Mouse (Mus musculus): ENCODE results near the gene 1110051M20Rik. TPM values are rescaled to one million over a fixed set of nuclear protein-coding genes. Genes with fewer than 3 reads are reported as not detected.
A peak's percentile ranks its signal among the peaks of the same experiment; 100 is the strongest.

Gene 1110051M20Rik
- polyA plus RNA-seq, 1 experiment: 4.4 TPM

GRCm38 (mm10) chr2:91462681-91463080 is 18.2 kb upstream of the 1110051M20Rik start:
- no peak overlapping the region for H3K27ac ChIP-seq (replicated peaks; ENCODE audit: low read depth, low read length)

GRCm38 (mm10) chr2:91462196-91462595 is 17.7 kb upstream of the 1110051M20Rik start:
- H3K4me1 ChIP-seq (ENCODE audit: control insufficient read depth, insufficient read depth, insufficient read length, low read length): no peaks in the 10 kb centered on the region
- no peak overlapping the region for H3K4me3 ChIP-seq (ENCODE audit: insufficient read depth, low read depth, low read length)
- no peak overlapping the region for H3K27ac ChIP-seq (replicated peaks; ENCODE audit: low read depth, low read length)

More at GRCm38 (mm10) chr2:91462681-91463080, 18.2 kb upstream of the 1110051M20Rik start:
- H3K4me3 ChIP-seq (ENCODE audit: insufficient read depth, low read depth, low read length): no peak overlapping the region
- H3K4me1 ChIP-seq (ENCODE audit: control insufficient read depth, insufficient read depth, insufficient read length, low read length): no peaks in the 10 kb centered on the region

- Histone ChIP-seq H3K4me1 (ENCODE audit: control insufficient read depth, insufficient read depth, insufficient read length, low read length) (no peaks in the 10 kb centered on the region), H3K27ac (replicated peaks; ENCODE audit: low read depth, low read length) (no peak overlapping the region), H3K4me3 (ENCODE audit: insufficient read depth, low read depth, low read length) (no peak overlapping the region)
Observed at GRCm38 (mm10) chr2:91461341-91461740, 16.8 kb upstream of the 1110051M20Rik start.

- Histone ChIP-seq H3K4me3 (ENCODE audit: insufficient read depth, low read depth, low read length) (no peak overlapping the region), H3K27ac (replicated peaks; ENCODE audit: low read depth, low read length) (no peak overlapping the region), H3K4me1 (ENCODE audit: control insufficient read depth, insufficient read depth, insufficient read length, low read length) (no peaks in the 10 kb centered on the region)
Observed at GRCm38 (mm10) chr2:91460771-91461170, 16.3 kb upstream of the 1110051M20Rik start.

- no peak overlapping the region for H3K27ac ChIP-seq (replicated peaks; ENCODE audit: low read depth, low read length)
- H3K4me1 ChIP-seq (ENCODE audit: control insufficient read depth, insufficient read depth, insufficient read length, low read length): no peaks in the 10 kb centered on the region
- no peak overlapping the region for H3K4me3 ChIP-seq (ENCODE audit: insufficient read depth, low read depth, low read length)
Observed at GRCm38 (mm10) chr2:91460076-91460475, 15.6 kb upstream of the 1110051M20Rik start.

GRCm38 (mm10) chr2:91458673-91459391 is 14.3 kb upstream of the 1110051M20Rik start:
- no peak overlapping the region for H3K27ac ChIP-seq (replicated peaks; ENCODE audit: low read depth, low read length)
- H3K4me1 ChIP-seq (ENCODE audit: control insufficient read depth, insufficient read depth, insufficient read length, low read length): no peaks in the 10 kb centered on the region

GRCm38 (mm10) chr2:91458252-91458672 is 13.8 kb upstream of the 1110051M20Rik start:
- no peak overlapping the region for H3K27ac ChIP-seq (replicated peaks; ENCODE audit: low read depth, low read length)
- H3K4me3 ChIP-seq (ENCODE audit: insufficient read depth, low read depth, low read length): peak overlapping the region; percentile 66
- H3K4me1 ChIP-seq (ENCODE audit: control insufficient read depth, insufficient read depth, insufficient read length, low read length): no peaks in the 10 kb centered on the region

More at GRCm38 (mm10) chr2:91458673-91459391, 14.3 kb upstream of the 1110051M20Rik start:
- peak overlapping the region; percentile 66 for H3K4me3 ChIP-seq (ENCODE audit: insufficient read depth, low read depth, low read length)

- H3K4me3 ChIP-seq (ENCODE audit: insufficient read depth, low read depth, low read length): peak overlapping the region; percentile 66
- H3K4me1 ChIP-seq (ENCODE audit: control insufficient read depth, insufficient read depth, insufficient read length, low read length): no peaks in the 10 kb centered on the region
- H3K27ac ChIP-seq (replicated peaks; ENCODE audit: low read depth, low read length): no peak overlapping the region
Observed at GRCm38 (mm10) chr2:91457656-91458251, 13.2 kb upstream of the 1110051M20Rik start.

GRCm38 (mm10) chr2:91457259-91457655 is 12.8 kb upstream of the 1110051M20Rik start, which contains the start of gene Lrp4:
Gene Lrp4 (plus strand): TSS chr2:91457511.
- Histone ChIP-seq H3K4me3 (ENCODE audit: insufficient read depth, low read depth, low read length) (peak within 1 kb of the TSS; percentile 66), H3K4me1 (ENCODE audit: control insufficient read depth, insufficient read depth, insufficient read length, low read length) (no peaks in the 10 kb centered on the region), H3K27ac (replicated peaks; ENCODE audit: low read depth, low read length) (no peak within 1 kb of the TSS)

- no peaks in the 10 kb centered on the region for H3K4me1 ChIP-seq (ENCODE audit: control insufficient read depth, insufficient read depth, insufficient read length, low read length)
- no peak overlapping the region for H3K27ac ChIP-seq (replicated peaks; ENCODE audit: low read depth, low read length)
- no peak overlapping the region; the same call in 1 of the 2 replicates for H3K4me3 ChIP-seq (ENCODE audit: insufficient read depth, low read depth, low read length)
Observed at GRCm38 (mm10) chr2:91456491-91457100, 12.1 kb upstream of the 1110051M20Rik start.

GRCm38 (mm10) chr2:91455826-91456225 is 11.3 kb upstream of the 1110051M20Rik start:
- H3K4me3 ChIP-seq (ENCODE audit: insufficient read depth, low read depth, low read length): no peak overlapping the region
- H3K27ac ChIP-seq (replicated peaks; ENCODE audit: low read depth, low read length): no peak overlapping the region
- no peaks in the 10 kb centered on the region for H3K4me1 ChIP-seq (ENCODE audit: control insufficient read depth, insufficient read depth, insufficient read length, low read length)

GRCm38 (mm10) chr2:91454434-91454833 is 9.9 kb upstream of the 1110051M20Rik start:
- no peaks in the 10 kb centered on the region for H3K4me1 ChIP-seq (ENCODE audit: control insufficient read depth, insufficient read depth, insufficient read length, low read length)
- no peak overlapping the region for H3K4me3 ChIP-seq (ENCODE audit: insufficient read depth, low read depth, low read length)
- no peak overlapping the region for H3K27ac ChIP-seq (replicated peaks; ENCODE audit: low read depth, low read length)

- Histone ChIP-seq H3K27ac (replicated peaks; ENCODE audit: low read depth, low read length) (no peak overlapping the region), H3K4me3 (ENCODE audit: insufficient read depth, low read depth, low read length) (no peak overlapping the region), H3K4me1 (ENCODE audit: control insufficient read depth, insufficient read depth, insufficient read length, low read length) (no peaks in the 10 kb centered on the region)
Observed at GRCm38 (mm10) chr2:91453231-91454075, 8.9 kb upstream of the 1110051M20Rik start.

GRCm38 (mm10) chr2:91452658-91453057 is 8.2 kb upstream of the 1110051M20Rik start:
- Histone ChIP-seq H3K27ac (replicated peaks; ENCODE audit: low read depth, low read length) (no peak overlapping the region), H3K4me1 (ENCODE audit: control insufficient read depth, insufficient read depth, insufficient read length, low read length) (no peaks in the 10 kb centered on the region), H3K4me3 (ENCODE audit: insufficient read depth, low read depth, low read length) (no peak overlapping the region)

GRCm38 (mm10) chr2:91450316-91450715 is 5.8 kb upstream of the 1110051M20Rik start:
- Histone ChIP-seq H3K27ac (replicated peaks; ENCODE audit: low read depth, low read length) (no peak overlapping the region), H3K4me3 (ENCODE audit: insufficient read depth, low read depth, low read length) (no peak overlapping the region), H3K4me1 (ENCODE audit: control insufficient read depth, insufficient read depth, insufficient read length, low read length) (no peaks in the 10 kb centered on the region)

All from brown adipose tissue, adult 24 weeks (tissue).